Mouse (Mus musculus): ENCODE measurements around the gene M6pr. TPM values are rescaled to one million over a fixed set of nuclear protein-coding genes. Genes with fewer than 3 reads are reported as not detected.
A peak's percentile ranks its signal among the peaks of the same experiment; 100 is the strongest.
"Not testable (repeated sequence)": the region's sequence is repeated elsewhere in the genome, so short reads cannot be mapped to it uniquely, and the experiment has no call there.

Gene M6pr
- total RNA-seq, 2 experiments from 2014 or later: 21.5 to 23.1 TPM

DNA sequence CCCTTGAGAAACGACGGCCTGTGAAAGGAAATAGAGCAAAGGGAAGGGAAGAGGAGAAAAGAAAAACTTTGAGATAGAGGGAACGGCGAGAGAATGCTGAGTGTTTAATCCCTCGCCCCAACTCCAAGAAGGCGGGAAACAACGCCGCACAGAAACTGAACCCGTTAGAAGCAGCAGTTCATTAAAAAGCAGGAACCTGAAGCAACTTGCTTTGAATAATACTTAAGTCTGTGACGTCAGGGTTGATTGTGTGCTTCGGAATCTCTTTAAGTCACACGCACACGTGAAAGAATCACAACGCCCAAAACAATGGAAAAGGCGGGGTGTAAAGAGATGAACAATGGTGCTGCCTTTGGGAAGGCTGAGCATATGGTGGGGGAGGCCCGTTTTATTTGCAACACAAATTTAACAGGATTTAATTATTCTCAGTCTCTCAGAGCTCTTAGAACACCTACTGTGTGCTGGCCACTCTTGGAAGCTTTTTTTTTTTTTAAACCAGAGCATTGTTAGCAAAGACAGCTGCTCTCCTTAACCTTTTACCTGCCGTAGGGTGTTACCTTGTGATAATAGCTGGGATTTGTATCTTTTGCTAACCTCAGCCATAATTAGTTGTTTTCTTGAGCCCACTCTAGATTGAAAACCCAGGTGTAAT lies 32.0 kb downstream of the M6pr start, which contains the start of gene Phc1:
TSS of gene Phc1 (minus strand) at position 213 of the 652 bp plus-strand sequence.
- peak; percentile 2 for DNase-seq (ENCODE audit: low spot score)

DNA sequence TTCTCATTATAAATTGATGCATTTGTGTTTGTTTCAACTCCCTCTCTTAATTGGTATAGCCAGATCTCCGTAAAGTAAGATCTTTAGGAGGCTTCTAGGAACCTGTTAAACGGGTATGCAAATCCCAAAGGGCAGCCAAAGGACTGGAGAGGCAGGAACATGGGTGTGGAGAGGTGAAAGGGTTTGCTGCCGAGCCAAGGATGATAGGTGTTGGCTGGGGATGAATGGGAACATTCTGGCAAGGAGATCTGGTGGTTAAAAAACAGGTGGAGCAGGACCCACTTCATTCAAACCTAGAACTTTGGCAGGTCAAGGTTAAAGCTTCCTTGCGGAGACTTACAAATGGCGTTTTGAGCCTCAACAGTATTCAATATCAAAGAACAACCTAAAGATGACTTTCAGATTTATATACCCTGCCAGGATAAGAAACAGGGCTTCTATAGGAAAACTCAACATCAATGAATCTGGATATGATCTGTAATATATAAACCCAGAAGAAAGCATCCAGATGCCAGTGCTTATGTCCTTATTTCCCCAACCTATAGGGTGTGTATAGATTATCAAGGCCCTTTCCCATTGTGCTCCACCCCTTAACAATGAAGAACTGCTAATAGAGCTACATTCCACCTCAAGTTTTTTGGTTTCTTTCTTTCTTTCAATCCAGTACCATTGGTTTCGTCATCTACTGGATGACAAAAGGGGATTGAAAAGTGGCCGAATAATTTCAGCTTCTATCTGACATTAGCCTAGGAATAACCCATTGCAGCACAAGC lies 32.7 kb downstream of the M6pr start:
- DNase-seq (ENCODE audit: low spot score): no peak

DNA sequence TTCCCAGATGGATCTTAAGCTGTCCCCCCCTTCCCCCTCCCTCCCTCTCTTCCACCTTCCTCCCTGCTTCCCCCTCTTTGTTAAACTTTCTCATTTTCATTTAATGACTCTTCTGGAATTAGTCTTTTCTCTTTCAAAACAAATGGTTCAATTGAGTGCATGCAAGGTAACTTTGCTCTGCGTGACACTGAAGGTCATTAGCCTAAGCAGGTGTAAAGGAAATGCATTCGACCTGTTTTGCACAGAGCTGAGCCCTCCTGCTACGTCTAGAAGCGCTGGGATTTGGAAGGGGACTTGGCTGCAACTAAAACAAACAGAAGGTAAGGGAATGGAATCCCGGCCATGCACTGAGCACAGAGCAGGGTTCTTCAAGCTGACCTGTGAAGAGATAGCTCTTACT lies 33.6 kb downstream of the M6pr start:
- DNase-seq (ENCODE audit: low spot score): no peak

DNA sequence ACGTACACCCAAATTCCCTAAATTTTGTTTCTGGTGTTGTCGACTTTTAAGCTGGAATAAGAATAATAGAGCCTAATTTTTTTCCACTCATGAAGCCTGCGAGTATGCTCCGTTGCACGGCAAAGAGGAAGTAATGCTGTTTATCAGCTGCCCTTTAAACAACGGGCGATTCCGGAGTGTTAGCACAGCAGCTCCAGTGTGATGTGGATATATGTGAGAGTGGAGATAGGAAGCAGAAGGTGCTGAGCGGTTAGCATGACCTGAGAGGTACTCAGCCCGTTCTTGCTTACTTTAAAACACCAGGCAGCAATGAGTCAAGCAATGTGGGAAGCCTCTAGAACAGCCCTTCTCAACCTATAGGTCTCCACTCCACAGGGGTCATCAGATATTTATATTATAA lies 35.2 kb downstream of the M6pr start:
- no peak for DNase-seq (ENCODE audit: low spot score)

DNA sequence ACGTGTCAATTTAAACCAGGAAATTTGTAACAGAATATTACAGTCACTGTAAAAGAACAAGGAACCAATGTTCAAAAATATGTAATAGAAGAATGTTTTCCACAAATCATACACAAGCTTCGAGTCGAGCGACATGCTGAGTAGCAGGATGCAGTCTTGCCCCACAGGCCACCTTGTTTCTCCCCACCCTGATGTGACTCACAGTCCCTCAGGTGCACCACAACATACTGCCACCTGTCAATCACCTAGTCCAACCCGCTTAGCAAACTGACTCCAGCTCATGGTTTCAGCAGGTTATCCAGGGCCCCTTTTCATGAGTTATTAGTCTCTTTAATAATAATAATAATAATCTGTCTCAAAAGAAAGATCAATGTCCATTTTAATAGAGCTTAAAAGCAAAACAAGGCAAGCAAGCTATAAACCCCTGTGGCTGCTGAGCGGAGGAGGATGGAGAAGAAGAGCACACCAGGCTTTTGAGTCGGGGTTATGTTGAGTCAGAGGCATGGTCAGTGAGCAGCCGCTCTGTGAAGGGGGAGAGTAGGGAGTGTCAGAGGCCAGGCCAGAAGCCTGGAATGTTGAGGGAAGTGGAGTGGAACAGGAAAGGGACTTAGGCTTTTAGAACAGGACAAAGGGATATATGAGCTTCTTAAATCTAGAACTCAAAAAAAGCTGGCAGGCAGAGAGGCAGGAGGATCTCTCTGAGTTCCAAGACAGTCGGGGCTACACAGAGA lies 36.0 kb downstream of the M6pr start:
- no peak for DNase-seq (ENCODE audit: low spot score)

DNA sequence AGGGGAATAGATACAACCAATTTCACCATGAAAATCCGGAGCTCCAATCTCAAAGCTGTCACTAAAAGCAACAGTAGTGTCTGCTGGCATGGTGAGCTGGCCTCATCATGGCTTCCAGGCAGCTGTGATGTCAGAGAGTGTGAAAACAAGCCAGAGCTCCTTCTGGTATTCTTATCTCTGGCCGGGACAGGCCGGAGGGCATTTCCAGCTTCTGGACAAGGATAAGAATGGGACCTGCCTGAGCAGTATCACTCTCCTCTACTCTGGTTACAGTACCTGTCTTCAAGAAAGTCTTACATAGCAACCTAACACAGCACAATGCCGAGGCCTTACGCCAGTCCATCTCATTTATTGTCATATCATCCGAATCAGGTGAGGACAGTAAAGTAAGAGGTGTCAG lies 37.2 kb downstream of the M6pr start:
- DNase-seq (ENCODE audit: low spot score): no peak

DNA sequence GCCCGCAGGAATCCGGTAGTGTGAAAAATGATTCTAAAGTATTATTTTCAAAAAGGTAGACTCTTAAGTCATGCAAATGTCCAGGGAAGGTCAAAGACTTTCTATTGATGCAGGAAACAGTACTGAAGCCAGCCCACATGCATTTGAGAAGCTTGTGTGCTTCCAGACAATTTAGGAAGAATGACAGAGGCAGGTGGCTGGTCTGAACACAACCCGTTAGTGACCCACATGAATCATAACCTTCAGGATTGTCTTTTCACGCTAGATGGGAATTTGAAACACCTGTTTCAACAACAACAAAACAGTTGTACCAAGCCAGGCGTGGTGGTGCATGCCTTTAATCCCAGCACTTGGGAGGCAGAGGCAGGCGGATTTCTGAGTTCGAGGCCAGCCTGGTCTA lies 37.9 kb downstream of the M6pr start:
- no peak for DNase-seq (ENCODE audit: low spot score)

DNA sequence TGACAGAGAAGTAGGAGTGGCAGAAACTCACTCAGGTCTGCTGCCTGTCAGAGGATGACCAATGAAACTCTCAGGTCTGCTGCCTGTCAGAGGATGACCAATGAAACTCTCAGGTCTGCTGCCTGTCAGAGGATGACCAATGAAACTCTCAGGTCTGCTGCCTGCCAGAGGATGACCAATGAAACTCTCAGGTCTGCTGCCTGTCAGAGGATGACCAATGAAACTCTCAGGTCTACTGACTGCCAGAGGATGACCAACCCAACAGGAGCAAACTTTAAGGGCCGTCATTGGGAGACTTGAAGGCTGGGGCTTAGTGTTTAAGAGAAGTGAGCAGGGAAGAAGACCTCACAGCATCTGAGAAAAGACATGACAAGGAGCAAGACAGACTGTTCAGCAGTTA lies 38.8 kb downstream of the M6pr start:
- DNase-seq (ENCODE audit: low spot score): not testable (repeated sequence)

DNA sequence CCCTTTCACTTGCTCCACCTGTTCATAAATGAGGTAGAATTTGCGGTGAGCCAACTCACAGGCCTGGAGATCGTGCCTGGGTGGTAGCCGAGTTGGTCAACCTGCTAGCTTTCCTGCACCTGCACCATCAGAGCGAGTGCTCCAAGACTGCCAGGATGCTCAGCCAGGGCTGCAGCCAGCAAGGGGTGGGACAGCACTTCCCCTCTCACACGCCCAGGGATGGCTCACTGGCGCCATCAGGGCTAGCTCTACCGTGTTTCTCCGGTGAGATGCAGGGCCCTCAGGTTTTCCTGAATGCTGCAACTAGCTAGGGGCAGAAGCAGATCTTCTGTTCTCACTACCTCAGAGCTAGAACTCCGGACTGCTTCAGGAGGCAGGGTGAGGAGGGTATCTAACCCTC lies 47.4 kb downstream of the M6pr start:
- DNase-seq (ENCODE audit: low spot score): no peak

DNA sequence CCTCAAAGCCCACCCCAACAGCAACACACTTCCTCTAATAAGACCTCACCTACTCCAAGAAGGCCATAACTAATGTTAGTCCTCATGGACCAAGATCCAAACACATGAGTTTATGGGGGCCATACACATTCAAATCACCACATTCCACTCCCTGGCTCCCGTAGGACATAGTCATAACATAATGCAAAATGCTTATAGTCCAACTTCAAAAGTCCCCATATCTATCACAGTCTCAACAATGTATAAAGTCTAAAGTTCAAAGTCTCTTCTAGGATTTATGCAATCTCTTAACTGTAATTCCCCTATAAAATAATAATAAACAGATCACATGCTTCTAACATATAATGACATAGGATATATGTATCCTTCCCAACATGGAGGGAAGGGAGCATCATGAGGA lies 48.6 kb downstream of the M6pr start:
- no peak for DNase-seq (ENCODE audit: low spot score)

DNA sequence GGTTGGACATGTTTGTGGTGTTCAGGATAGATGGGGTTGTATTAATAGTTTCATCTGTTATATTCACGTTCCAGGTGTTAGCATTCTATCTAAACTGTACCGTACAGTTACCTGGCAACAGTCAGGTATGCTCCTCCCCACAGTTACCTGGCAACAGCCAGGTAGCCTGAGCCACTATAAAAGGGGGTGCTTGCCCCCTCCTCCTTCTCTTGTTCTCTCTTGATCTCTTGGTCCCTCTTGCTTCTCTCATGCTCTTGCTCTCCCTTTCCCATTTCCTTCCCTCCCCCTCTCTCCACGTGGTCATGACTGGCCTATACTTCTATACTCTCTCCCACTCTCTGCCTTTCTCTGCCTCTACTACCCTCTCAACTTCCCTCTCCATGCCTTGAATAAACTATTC lies 57.2 kb downstream of the M6pr start:
- DNase-seq (ENCODE audit: low spot score): no peak

DNA sequence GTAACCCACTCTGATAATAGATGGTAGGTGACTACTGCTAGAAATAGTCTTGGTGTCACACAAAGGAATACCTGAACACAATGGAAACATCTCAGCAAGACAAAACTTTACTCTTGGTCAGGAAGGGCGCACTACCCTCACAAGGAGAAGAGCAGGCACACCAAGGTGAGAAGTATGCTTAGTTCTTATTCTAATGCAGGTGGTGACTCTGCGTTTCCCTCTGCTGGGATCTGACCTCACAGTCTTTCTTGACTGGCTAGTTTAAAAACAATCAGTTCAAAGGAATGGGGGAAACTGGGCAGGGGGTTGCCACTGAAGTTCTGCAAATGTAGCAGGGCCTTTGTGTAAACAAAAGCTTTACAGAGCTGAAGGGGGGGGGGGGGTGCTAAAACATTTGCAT lies 57.8 kb downstream of the M6pr start:
- DNase-seq (ENCODE audit: low spot score): no peak

DNA sequence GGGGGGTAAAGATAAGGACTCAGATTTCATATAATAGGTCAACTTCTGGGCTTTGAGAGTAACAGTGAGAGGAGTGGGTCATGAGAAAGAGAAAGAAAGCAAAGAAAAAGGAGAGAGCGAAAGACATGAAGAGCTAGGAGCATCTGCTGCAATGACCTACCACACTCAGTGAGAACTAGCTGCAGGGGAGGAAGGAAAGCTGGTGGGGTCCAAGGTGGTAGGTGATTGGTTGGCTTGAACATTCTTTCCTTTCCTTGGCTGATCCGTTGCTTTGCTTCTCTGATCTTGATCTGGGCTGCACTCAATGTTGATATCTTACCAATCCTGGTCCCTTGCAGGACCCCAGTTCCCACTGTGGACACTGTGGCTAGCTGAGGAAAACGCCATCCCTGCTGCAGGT lies 58.5 kb downstream of the M6pr start:
- DNase-seq (ENCODE audit: low spot score): no peak

Other genes with a start within 250 kb of the M6pr start
- gene Klrg1, start 25.8 kb upstream of the M6pr start, total RNA-seq (2021): not detected
- 10 to 100 TPM; 27.3 to 34.0 TPM for gene Phc1, start 31.8 kb downstream of the M6pr start, total RNA-seq (2021)
- gene Rimklb, start 190.0 kb downstream of the M6pr start, total RNA-seq (2021): under 1 TPM; 0.21 to 0.38 TPM
- 10 to 100 TPM; 17.1 to 24.2 TPM for gene Mfap5, start 197.1 kb downstream of the M6pr start, total RNA-seq (2021)
- gene Aicda, start 245.1 kb downstream of the M6pr start, total RNA-seq (2021): not detected